Mouse (Mus musculus): ENCODE measurements around the gene Slc25a13.

Slc25a13 gene

DNA sequence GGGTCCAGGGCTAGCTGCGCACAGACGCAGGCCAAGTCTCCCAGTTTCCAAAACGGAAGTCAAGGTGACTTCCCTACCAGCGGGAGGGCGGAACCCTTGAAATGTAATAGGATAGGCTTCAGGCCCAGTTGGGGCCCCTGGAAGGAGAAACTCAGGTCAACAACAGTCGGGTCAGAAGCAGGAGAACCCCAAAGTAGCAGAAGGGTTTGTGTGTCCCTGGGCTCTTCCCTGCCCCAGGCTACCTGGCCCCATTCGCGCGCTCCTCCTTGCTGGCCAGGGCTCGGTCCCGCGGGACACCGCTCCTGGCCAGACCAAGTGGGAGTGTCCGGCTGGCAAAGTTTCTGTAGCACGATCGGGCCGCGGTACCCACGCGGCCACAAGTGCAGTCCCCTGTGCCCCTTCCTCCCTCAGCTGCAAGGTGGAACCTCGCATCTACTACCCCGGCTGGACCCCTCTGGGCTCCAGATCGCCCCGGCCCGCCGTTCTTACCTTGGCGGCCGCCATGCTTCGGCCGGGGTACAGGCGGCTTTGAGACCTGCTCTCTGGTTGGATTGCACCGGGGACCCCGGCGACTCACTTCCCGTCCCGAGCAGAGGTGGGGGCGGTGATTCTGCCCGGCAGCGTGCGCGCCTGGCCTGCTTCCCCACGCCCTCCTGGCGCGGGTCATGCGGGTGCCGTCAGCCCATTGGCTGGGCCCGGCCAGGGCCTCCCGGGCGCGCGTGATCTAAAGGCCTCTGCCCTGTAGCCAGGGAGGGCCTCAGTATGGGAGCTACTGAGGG is at the start of gene Slc25a13:
Slc25a13 (minus strand) TSS at position 667 of the 779 bp plus-strand sequence.
- DNase-seq (ENCODE audit: low read depth), result peak; percentile 26

GRCm38 (mm10) chr6:6265761-6266160 is 48.8 kb upstream of the Slc25a13 start:
- DNase-seq (ENCODE audit: low read depth), result no peak

DNA sequence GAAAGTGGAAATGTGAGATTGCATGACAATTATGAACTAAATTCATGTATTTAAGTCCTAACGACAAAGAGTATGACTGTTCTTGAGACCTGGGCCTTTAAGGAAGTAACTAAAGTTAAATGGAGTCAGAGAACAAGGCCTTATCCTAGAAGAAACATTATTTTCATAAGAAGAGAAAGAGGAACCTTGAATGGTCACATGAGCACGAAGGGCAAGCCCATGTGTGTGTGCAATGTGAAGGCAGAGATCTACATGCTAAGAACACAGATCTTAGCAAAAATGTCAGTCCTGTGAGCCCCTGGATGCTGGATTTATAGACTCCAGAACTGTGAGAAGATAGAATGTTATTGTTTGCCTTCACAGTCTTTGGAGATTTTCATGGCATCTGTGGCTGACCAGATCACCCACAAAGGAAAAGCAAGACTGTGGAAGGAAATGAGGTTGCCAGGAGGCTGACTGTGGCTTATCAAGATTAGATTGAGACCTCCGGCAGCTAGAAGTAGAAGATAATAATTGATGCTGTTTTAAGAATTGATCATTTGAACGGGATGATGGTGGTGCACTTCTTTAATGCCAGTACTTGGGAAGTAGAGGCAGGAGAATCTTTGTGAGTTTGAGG is 46.4 kb upstream of the Slc25a13 start:
- no peak for DNase-seq (ENCODE audit: low read depth)

- DNase-seq (ENCODE audit: low read depth), result peak; percentile 70
These were observed 43.9 kb upstream of the Slc25a13 start for GRCm38 (mm10) chr6:6260917-6261316.

GRCm38 (mm10) chr6:6248500-6248899 is 31.5 kb upstream of the Slc25a13 start:
- no peak for DNase-seq (ENCODE audit: low read depth)

- no peak for DNase-seq (ENCODE audit: low read depth)
These were observed 26.9 kb upstream of the Slc25a13 start for GRCm38 (mm10) chr6:6243828-6244227.

GRCm38 (mm10) chr6:6242114-6242513 is 25.1 kb upstream of the Slc25a13 start:
- DNase-seq (ENCODE audit: low read depth), result no peak

DNA sequence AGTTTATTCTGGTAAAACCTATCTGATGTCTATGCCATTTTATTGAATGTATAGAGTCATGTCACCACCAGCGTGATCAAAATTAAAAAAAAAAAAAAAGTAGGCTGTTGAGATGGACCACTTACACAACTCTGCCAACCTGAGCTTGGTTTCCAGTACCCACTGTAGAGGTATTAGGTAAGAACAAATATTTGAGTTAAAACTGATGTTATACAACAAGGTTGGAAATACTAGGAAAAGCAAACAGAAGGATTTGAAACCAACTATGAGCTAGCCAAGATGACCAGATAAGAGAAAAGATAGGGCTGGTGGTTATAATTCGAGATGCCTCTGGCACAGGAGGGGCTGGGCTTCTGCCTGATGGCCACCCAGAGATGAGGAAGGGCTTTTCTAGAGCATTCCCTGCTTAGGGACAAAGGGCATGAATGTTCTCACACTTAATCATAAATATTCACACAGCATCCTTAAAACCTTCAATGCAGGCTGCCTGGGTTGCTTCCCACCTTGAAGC is 19.9 kb upstream of the Slc25a13 start:
- no peak for DNase-seq (ENCODE audit: low read depth)

DNA sequence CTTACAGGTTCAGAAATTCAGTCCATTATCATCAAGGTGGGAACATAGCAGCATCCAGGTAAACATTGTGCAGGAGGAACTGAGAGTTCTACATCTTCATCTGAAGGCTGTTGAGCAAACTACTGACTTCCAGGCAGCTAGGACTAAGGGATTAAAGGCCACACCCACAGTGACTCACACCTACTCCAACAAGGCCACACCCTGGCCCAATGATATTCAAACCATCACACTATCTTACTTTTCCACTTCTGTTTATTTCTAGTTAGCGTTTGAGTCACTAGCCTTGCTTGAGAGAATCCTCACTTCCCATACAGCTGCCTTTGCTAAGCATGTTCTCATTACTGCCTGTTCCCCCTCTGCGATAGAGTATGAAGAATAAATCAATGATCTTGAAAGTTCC is 13.3 kb upstream of the Slc25a13 start:
- no peak for DNase-seq (ENCODE audit: low read depth)

GRCm38 (mm10) chr6:6222721-6223120 is 5.7 kb upstream of the Slc25a13 start:
- no peak for DNase-seq (ENCODE audit: low read depth)

DNA sequence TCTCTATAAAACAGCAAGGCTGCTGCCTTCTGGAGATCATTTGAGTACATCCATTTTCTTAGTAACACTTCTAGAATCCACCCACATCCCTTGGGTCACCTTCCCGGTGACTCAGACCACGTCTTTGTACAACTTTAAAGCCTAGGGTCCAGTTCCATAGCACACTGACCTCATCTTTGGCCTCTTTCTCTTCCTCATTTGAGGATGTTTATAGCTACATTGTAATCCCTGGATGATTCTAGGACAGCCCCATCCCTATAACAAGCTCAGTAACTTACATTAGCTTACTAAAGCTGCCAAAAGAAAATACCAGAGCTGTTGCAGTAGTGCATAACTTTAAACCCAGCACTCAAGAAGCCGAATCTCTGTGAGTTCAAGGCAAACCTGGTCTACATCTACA is 3.6 kb upstream of the Slc25a13 start:
- no peak for DNase-seq (ENCODE audit: low read depth)

- DNase-seq (ENCODE audit: low read depth), result peak; percentile 59
These were observed 2.8 kb upstream of the Slc25a13 start for GRCm38 (mm10) chr6:6219661-6220370.

DNA sequence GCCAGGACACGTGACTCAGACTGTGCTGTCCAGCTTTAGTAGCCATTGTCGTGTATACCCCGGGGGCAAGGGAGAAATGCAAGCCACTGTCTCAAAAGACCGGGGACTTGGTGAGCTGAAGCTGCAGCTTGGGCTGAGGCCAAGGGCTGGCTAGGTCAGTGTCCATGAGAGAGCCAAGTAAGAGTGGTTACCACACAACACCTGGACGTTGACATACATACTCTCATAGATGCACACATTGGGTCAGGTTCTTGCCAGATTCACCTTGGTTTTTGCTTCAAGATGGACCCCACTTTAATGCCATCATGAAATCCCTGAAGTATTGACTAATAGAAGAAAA is 283 bp upstream of the Slc25a13 start:
- no peak for DNase-seq (ENCODE audit: low read depth)

DNA sequence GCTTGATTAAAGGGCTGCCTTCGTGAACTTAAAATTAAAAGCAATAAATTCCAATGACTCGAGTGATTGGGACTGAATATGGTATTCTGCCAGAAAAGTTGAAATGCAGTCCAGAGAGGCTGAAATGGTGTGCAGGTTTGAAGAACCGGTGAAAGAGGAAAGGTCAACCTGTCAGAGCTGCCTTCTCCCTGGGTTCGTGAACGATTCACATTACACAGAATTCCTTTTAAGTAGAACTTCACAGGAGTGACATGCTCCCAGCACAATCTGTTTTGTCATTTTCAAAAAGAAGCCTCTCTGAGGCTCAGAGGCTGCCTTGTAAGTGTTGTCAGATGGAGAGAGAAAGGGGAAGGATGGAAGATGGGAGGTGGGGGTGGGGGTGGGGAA is 860 bp downstream of the Slc25a13 start:
- DNase-seq (ENCODE audit: low read depth), result no peak

- no peak for DNase-seq (ENCODE audit: low read depth)
These were observed 4.3 kb downstream of the Slc25a13 start for GRCm38 (mm10) chr6:6212360-6213310.

- DNase-seq (ENCODE audit: low read depth), result no peak
These were observed 5.0 kb downstream of the Slc25a13 start for GRCm38 (mm10) chr6:6211958-6212357.

DNA sequence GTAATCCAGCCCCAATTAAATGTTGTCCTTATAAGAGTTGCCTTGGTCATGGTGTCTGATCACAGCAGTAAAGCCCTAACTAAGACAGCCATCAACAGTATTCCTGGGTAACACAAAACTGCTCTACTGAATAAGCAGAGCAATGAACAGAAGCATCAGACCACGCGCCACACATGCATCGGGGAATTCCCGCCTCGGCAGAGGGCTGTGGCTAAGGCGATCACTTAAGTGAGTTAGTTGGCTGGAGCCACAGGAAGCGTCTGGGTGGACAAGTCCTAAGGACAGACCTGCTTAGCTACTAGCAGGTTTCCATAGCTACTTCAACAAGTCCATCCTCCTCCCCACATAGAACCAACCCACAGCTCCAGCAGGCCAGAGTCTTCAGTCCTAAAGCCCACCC is 6.3 kb downstream of the Slc25a13 start:
- DNase-seq (ENCODE audit: low read depth), result no peak

- DNase-seq (ENCODE audit: low read depth), result no peak
These were observed 8.5 kb downstream of the Slc25a13 start for GRCm38 (mm10) chr6:6208351-6209059.

GRCm38 (mm10) chr6:6207836-6208235 is 9.1 kb downstream of the Slc25a13 start:
- no peak for DNase-seq (ENCODE audit: low read depth)

DNA sequence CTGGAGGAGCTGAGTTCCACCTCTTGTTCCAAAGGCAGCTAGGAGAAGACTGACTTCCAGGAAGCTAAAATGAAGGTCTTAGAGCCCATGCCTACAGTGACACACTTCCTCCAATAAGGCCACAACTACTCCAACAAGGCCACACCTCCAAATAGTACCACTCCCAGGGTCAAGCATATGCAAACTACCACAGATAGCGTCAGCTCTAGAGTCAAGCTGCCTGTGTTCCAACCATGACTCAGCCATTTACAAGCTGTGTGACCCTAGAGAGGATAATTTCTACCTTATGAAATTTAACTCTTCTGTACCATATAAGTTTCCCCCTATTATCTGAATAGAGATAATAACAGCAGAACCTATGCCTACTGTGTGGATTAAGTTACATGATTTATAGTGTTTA is 9.6 kb downstream of the Slc25a13 start:
- DNase-seq (ENCODE audit: low read depth), result no peak

DNA sequence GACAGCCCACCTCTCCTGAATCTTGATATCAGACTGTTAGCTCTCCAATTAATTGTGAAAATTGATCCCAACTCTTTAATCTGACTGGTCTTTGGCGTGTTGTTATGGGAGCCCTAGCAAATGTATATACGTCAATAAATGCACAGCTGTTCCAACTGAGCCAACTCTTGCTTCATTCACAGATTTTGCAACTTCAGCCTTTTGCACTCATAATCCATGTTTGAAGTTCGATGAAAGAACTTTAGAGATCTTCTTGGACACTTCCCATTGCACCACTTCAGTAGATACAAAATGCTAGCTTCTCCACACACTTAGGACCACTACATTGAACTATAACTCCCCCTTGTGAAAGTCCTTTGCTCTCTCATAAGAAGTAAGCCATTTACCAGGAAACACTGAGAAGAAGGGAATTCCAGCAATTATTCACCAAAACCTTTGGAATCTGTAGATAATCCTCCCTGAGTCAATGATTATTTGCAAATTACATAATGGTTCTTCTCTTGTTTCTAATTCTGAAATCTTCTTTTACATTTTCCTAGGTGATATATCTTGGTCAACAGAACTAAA is 11.3 kb downstream of the Slc25a13 start:
- DNase-seq (ENCODE audit: low read depth), result no peak
